Mouse (Mus musculus): ENCODE results near the gene Adssl1. TPM values are rescaled to one million over a fixed set of nuclear protein-coding genes. Genes with fewer than 3 reads are reported as not detected.

The Adssl1 gene
- total and polyA plus RNA-seq, 2 experiments: 21.7 to 26.7 TPM

- TF ChIP-seq CTCF (IDR thresholded peaks at IDR 0.05; ENCODE audit: low read depth, low read length) (no peak), POLR2A (IDR thresholded peaks at IDR 0.05; ENCODE audit: extremely low read depth, insufficient read depth, low read length) (no peak)
- DNase-seq (ENCODE audit: extremely low read depth, low read depth, low spot score): no peak
- H3K27ac ChIP-seq (replicated peaks; ENCODE audit: insufficient read depth, low read depth, low read length): no peak overlapping the region
- H3K27me3 ChIP-seq (ENCODE audit: control insufficient read depth, insufficient read depth, low read length): no peaks in the 10 kb centered on the region
- H3K36me3 ChIP-seq (ENCODE audit: control insufficient read depth, insufficient read depth, low read length): no peaks in the 10 kb centered on the region
- H3K4me1 ChIP-seq (ENCODE audit: control insufficient read depth, insufficient read depth, low read length): peaks cover 22% of the 10 kb centered on the region
- WGBS: 59% methylated on average over 1 of the region's 1 CpGs
- H3K9ac ChIP-seq (ENCODE audit: low read depth, low read length): no peak overlapping the region
- no peak overlapping the region for H3K4me3 ChIP-seq (ENCODE audit: insufficient read depth, low read depth, low read length)
- H3K79me2 ChIP-seq (ENCODE audit: control insufficient read depth, insufficient read depth, low read length): no peaks in the 10 kb centered on the region
Observed at GRCm38 (mm10) chr12:112631472-112631871, 11.6 kb downstream of the Adssl1 start.

- no peak overlapping the region; the same call in 1 of the 2 replicates for H3K27ac ChIP-seq (replicated peaks; ENCODE audit: insufficient read depth, low read depth, low read length)
- no peak overlapping the region for H3K4me3 ChIP-seq (ENCODE audit: insufficient read depth, low read depth, low read length)
- H3K79me2 ChIP-seq (ENCODE audit: control insufficient read depth, insufficient read depth, low read length): no peaks in the 10 kb centered on the region
- DNase-seq (ENCODE audit: extremely low read depth, low read depth, low spot score): no peak
- no peaks in the 10 kb centered on the region for H3K27me3 ChIP-seq (ENCODE audit: control insufficient read depth, insufficient read depth, low read length)
- H3K36me3 ChIP-seq (ENCODE audit: control insufficient read depth, insufficient read depth, low read length): no peaks in the 10 kb centered on the region
- TF ChIP-seq POLR2A (IDR thresholded peaks at IDR 0.05; ENCODE audit: extremely low read depth, insufficient read depth, low read length) (no peak), CTCF (IDR thresholded peaks at IDR 0.05; ENCODE audit: low read depth, low read length) (no peak)
- peaks cover 22% of the 10 kb centered on the region for H3K4me1 ChIP-seq (ENCODE audit: control insufficient read depth, insufficient read depth, low read length)
- H3K9ac ChIP-seq (ENCODE audit: low read depth, low read length): no peak overlapping the region
- 71% methylated on average over 11 of the region's 11 CpGs for WGBS
Observed at GRCm38 (mm10) chr12:112632084-112632777, 12.4 kb downstream of the Adssl1 start.

DNA sequence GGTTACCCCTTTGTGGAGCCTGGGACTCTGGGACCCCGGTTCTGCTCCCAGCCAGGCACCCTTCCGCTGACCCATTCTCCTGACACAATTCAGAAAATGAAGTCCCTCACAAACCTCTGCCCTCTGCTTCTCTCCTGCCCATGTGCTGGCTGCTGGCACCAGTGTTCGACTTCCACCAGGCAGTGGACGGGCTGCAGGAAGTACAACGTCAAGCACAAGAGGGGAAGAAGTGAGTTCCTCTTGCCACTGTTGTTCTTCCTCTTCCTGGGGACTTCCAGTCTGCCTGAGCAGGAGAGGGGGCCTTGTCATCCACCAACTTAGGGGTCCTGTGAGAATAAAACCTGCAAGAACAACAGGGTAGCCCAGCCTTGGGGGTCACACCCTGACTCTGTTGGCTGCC, 13.1 kb downstream of the Adssl1 start:
- Histone ChIP-seq H3K36me3 (ENCODE audit: control insufficient read depth, insufficient read depth, low read length) (no peaks in the 10 kb centered on the region), H3K27ac (replicated peaks; ENCODE audit: insufficient read depth, low read depth, low read length) (no peak overlapping the region; the same call in 1 of the 2 replicates), H3K27me3 (ENCODE audit: control insufficient read depth, insufficient read depth, low read length) (no peaks in the 10 kb centered on the region), H3K4me1 (ENCODE audit: control insufficient read depth, insufficient read depth, low read length) (peaks cover 22% of the 10 kb centered on the region), H3K4me3 (ENCODE audit: insufficient read depth, low read depth, low read length) (no peak overlapping the region), H3K9ac (ENCODE audit: low read depth, low read length) (no peak overlapping the region), H3K79me2 (ENCODE audit: control insufficient read depth, insufficient read depth, low read length) (no peaks in the 10 kb centered on the region)
- DNase-seq (ENCODE audit: extremely low read depth, low read depth, low spot score): no peak
- TF ChIP-seq POLR2A (IDR thresholded peaks at IDR 0.05; ENCODE audit: extremely low read depth, insufficient read depth, low read length): no peak
- TF ChIP-seq CTCF (IDR thresholded peaks at IDR 0.05; ENCODE audit: low read depth, low read length): no peak
- 75% methylated on average over 5 of the region's 5 CpGs for WGBS

DNA sequence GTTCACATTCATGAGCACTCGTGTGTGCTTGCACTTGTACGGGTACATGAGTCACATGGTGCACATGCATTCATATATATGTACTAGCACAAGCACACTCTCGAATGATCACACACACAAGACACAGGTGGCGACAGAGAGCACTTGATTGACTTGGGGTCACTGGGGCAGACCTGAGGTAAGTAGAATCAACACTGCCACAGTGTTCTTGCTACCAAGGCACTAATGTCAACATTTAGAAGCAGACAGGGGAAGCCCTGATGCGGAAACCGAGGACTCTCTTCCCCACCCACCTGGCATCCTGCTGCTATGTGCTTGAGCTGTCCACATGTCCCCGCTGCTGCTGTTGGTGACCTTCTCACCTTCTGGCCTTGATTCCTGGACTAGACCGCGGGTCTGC, 13.8 kb downstream of the Adssl1 start:
- Histone ChIP-seq H3K27me3 (ENCODE audit: control insufficient read depth, insufficient read depth, low read length) (no peaks in the 10 kb centered on the region), H3K27ac (replicated peaks; ENCODE audit: insufficient read depth, low read depth, low read length) (no peak overlapping the region), H3K36me3 (ENCODE audit: control insufficient read depth, insufficient read depth, low read length) (no peaks in the 10 kb centered on the region), H3K9ac (ENCODE audit: low read depth, low read length) (no peak overlapping the region), H3K79me2 (ENCODE audit: control insufficient read depth, insufficient read depth, low read length) (no peaks in the 10 kb centered on the region), H3K4me3 (ENCODE audit: insufficient read depth, low read depth, low read length) (no peak overlapping the region), H3K4me1 (ENCODE audit: control insufficient read depth, insufficient read depth, low read length) (peaks cover 22% of the 10 kb centered on the region)
- no peak for TF ChIP-seq POLR2A (IDR thresholded peaks at IDR 0.05; ENCODE audit: extremely low read depth, insufficient read depth, low read length)
- no peak; the same call in 1 of the 2 replicates for TF ChIP-seq CTCF (IDR thresholded peaks at IDR 0.05; ENCODE audit: low read depth, low read length)
- peak; percentile 42 for DNase-seq (ENCODE audit: extremely low read depth, low read depth, low spot score)
- 36% methylated on average over 9 of the region's 9 CpGs for WGBS

GRCm38 (mm10) chr12:112639526-112639925, 19.7 kb downstream of the Adssl1 start:
- H3K79me2 ChIP-seq (ENCODE audit: control insufficient read depth, insufficient read depth, low read length): no peaks in the 10 kb centered on the region
- H3K4me1 ChIP-seq (ENCODE audit: control insufficient read depth, insufficient read depth, low read length): peaks cover 9% of the 10 kb centered on the region
- H3K9ac ChIP-seq (ENCODE audit: low read depth, low read length): no peak overlapping the region
- no peak overlapping the region for H3K27ac ChIP-seq (replicated peaks; ENCODE audit: insufficient read depth, low read depth, low read length)
- H3K27me3 ChIP-seq (ENCODE audit: control insufficient read depth, insufficient read depth, low read length): no peaks in the 10 kb centered on the region
- TF ChIP-seq CTCF (IDR thresholded peaks at IDR 0.05; ENCODE audit: low read depth, low read length) (no peak), POLR2A (IDR thresholded peaks at IDR 0.05; ENCODE audit: extremely low read depth, insufficient read depth, low read length) (no peak)
- no peak for DNase-seq (ENCODE audit: extremely low read depth, low read depth, low spot score)
- no peak overlapping the region for H3K4me3 ChIP-seq (ENCODE audit: insufficient read depth, low read depth, low read length)
- H3K36me3 ChIP-seq (ENCODE audit: control insufficient read depth, insufficient read depth, low read length): no peaks in the 10 kb centered on the region
- 94% methylated on average over 10 of the region's 10 CpGs for WGBS

- Histone ChIP-seq H3K4me1 (ENCODE audit: control insufficient read depth, insufficient read depth, low read length) (peaks cover 13% of the 10 kb centered on the region), H3K36me3 (ENCODE audit: control insufficient read depth, insufficient read depth, low read length) (no peaks in the 10 kb centered on the region), H3K27ac (replicated peaks; ENCODE audit: insufficient read depth, low read depth, low read length) (no peak overlapping the region), H3K27me3 (ENCODE audit: control insufficient read depth, insufficient read depth, low read length) (no peaks in the 10 kb centered on the region), H3K4me3 (ENCODE audit: insufficient read depth, low read depth, low read length) (no peak overlapping the region), H3K79me2 (ENCODE audit: control insufficient read depth, insufficient read depth, low read length) (no peaks in the 10 kb centered on the region), H3K9ac (ENCODE audit: low read depth, low read length) (no peak overlapping the region)
- WGBS: 91% methylated on average over 6 of the region's 6 CpGs
- DNase-seq (ENCODE audit: extremely low read depth, low read depth, low spot score): no peak
- TF ChIP-seq POLR2A (IDR thresholded peaks at IDR 0.05; ENCODE audit: extremely low read depth, insufficient read depth, low read length) (no peak), CTCF (IDR thresholded peaks at IDR 0.05; ENCODE audit: low read depth, low read length) (no peak)
Observed at GRCm38 (mm10) chr12:112643126-112643525, 23.3 kb downstream of the Adssl1 start.
